Mouse (Mus musculus): ENCODE measurements around the gene Gsc. TPM values are rescaled to one million over a fixed set of nuclear protein-coding genes. Genes with fewer than 3 reads are reported as not detected.
"Not testable (repeated sequence)": the region's sequence is repeated elsewhere in the genome, so short reads cannot be mapped to it uniquely, and the experiment has no call there.

Gsc gene
- polyA plus RNA-seq, 1 experiment from 2014 or later, result 0.38 TPM

- H3K9me3 ChIP-seq (ENCODE audit: control insufficient read depth, low read length), result no peaks in the 10 kb centered on the region
- H3K36me3 ChIP-seq (ENCODE audit: control insufficient read depth, insufficient read depth, low read length), result no peaks in the 10 kb centered on the region
- WGBS, result 13% methylated on average over 4 of the region's 4 CpGs
- no peak overlapping the region for H3K9ac ChIP-seq (ENCODE audit: low read length)
- peaks cover 44% of the 10 kb centered on the region for H3K27me3 ChIP-seq (replicated peaks; ENCODE audit: control insufficient read depth, insufficient read depth, low read length)
- peaks cover 9% of the 10 kb centered on the region for H3K4me1 ChIP-seq (replicated peaks; ENCODE audit: control insufficient read depth, insufficient read depth, low read length)
- no peak overlapping the region for H3K27ac ChIP-seq (ENCODE audit: low read depth)
- H3K4me3 ChIP-seq (ENCODE audit: low read depth, low read length), result no peak overlapping the region
- no peak for DNase-seq (ENCODE audit: low spot score)
- ATAC-seq (replicated peaks; ENCODE audit: low FRiP score, low TSS enrichment, low read depth), result no peak
- H3K4me2 ChIP-seq (ENCODE audit: low read length), result no peak overlapping the region
These were observed 4.3 kb downstream of the Gsc start for GRCm38 (mm10) chr12:104468783-104469182.

GRCm38 (mm10) chr12:104467372-104467771 lies 5.8 kb downstream of the Gsc start:
- Histone ChIP-seq H3K4me3 (ENCODE audit: low read depth, low read length) (no peak overlapping the region), H3K27me3 (replicated peaks; ENCODE audit: control insufficient read depth, insufficient read depth, low read length) (peaks cover 30% of the 10 kb centered on the region), H3K9me3 (ENCODE audit: control insufficient read depth, low read length) (no peaks in the 10 kb centered on the region), H3K4me1 (replicated peaks; ENCODE audit: control insufficient read depth, insufficient read depth, low read length) (peaks cover 9% of the 10 kb centered on the region), H3K4me2 (ENCODE audit: low read length) (no peak overlapping the region), H3K36me3 (ENCODE audit: control insufficient read depth, insufficient read depth, low read length) (no peaks in the 10 kb centered on the region), H3K9ac (ENCODE audit: low read length) (no peak overlapping the region), H3K27ac (ENCODE audit: low read depth) (no peak overlapping the region)
- ATAC-seq (replicated peaks; ENCODE audit: low FRiP score, low TSS enrichment, low read depth) (no peak), DNase-seq (ENCODE audit: low spot score) (no peak)
- 37% methylated on average over 6 of the region's 6 CpGs for WGBS

GRCm38 (mm10) chr12:104466930-104467329 lies 6.2 kb downstream of the Gsc start:
- no peak overlapping the region for H3K9ac ChIP-seq (ENCODE audit: low read length)
- no peak overlapping the region for H3K4me3 ChIP-seq (ENCODE audit: low read depth, low read length)
- no peak overlapping the region for H3K4me2 ChIP-seq (ENCODE audit: low read length)
- WGBS, result 36% methylated on average over 7 of the region's 7 CpGs
- DNase-seq (ENCODE audit: low spot score) (no peak), ATAC-seq (replicated peaks; ENCODE audit: low FRiP score, low TSS enrichment, low read depth) (no peak)
- no peaks in the 10 kb centered on the region for H3K9me3 ChIP-seq (ENCODE audit: control insufficient read depth, low read length)
- peaks cover 5% of the 10 kb centered on the region for H3K4me1 ChIP-seq (replicated peaks; ENCODE audit: control insufficient read depth, insufficient read depth, low read length)
- no peak overlapping the region for H3K27ac ChIP-seq (ENCODE audit: low read depth)
- H3K36me3 ChIP-seq (ENCODE audit: control insufficient read depth, insufficient read depth, low read length), result no peaks in the 10 kb centered on the region
- peaks cover 26% of the 10 kb centered on the region for H3K27me3 ChIP-seq (replicated peaks; ENCODE audit: control insufficient read depth, insufficient read depth, low read length)

- Histone ChIP-seq H3K4me3 (ENCODE audit: low read depth, low read length) (no peak overlapping the region), H3K4me1 (replicated peaks; ENCODE audit: control insufficient read depth, insufficient read depth, low read length) (no peaks in the 10 kb centered on the region), H3K4me2 (ENCODE audit: low read length) (no peak overlapping the region), H3K9ac (ENCODE audit: low read length) (no peak overlapping the region), H3K36me3 (ENCODE audit: control insufficient read depth, insufficient read depth, low read length) (no peaks in the 10 kb centered on the region), H3K27ac (ENCODE audit: low read depth) (no peak overlapping the region), H3K9me3 (ENCODE audit: control insufficient read depth, low read length) (no peaks in the 10 kb centered on the region), H3K27me3 (replicated peaks; ENCODE audit: control insufficient read depth, insufficient read depth, low read length) (no peaks in the 10 kb centered on the region)
- DNase-seq (ENCODE audit: low spot score), result no peak
- 0 out of 2 replicates have a peak, but pooled peaks have one; percentile 47 for ATAC-seq (replicated peaks; ENCODE audit: low FRiP score, low TSS enrichment, low read depth)
- 20% methylated on average over 8 of the region's 8 CpGs for WGBS
These were observed 11.8 kb downstream of the Gsc start for GRCm38 (mm10) chr12:104461372-104461771.

- H3K9me3 ChIP-seq (ENCODE audit: control insufficient read depth, low read length), result no peaks in the 10 kb centered on the region
- H3K27me3 ChIP-seq (replicated peaks; ENCODE audit: control insufficient read depth, insufficient read depth, low read length), result no peaks in the 10 kb centered on the region
- no peak overlapping the region for H3K9ac ChIP-seq (ENCODE audit: low read length)
- H3K4me2 ChIP-seq (ENCODE audit: low read length), result no peak overlapping the region
- DNase-seq (ENCODE audit: low spot score) (no peak), ATAC-seq (replicated peaks; ENCODE audit: low FRiP score, low TSS enrichment, low read depth) (no peak)
- no peaks in the 10 kb centered on the region for H3K4me1 ChIP-seq (replicated peaks; ENCODE audit: control insufficient read depth, insufficient read depth, low read length)
- H3K4me3 ChIP-seq (ENCODE audit: low read depth, low read length), result no peak overlapping the region
- 65% methylated on average over 6 of the region's 6 CpGs for WGBS
- no peaks in the 10 kb centered on the region for H3K36me3 ChIP-seq (ENCODE audit: control insufficient read depth, insufficient read depth, low read length)
- H3K27ac ChIP-seq (ENCODE audit: low read depth), result no peak overlapping the region
These were observed 13.8 kb downstream of the Gsc start for GRCm38 (mm10) chr12:104459377-104459776.

GRCm38 (mm10) chr12:104453002-104453401 lies 20.1 kb downstream of the Gsc start:
- Histone ChIP-seq H3K4me3 (ENCODE audit: low read depth, low read length) (no peak overlapping the region), H3K9ac (ENCODE audit: low read length) (no peak overlapping the region), H3K27ac (ENCODE audit: low read depth) (no peak overlapping the region), H3K4me1 (replicated peaks; ENCODE audit: control insufficient read depth, insufficient read depth, low read length) (no peaks in the 10 kb centered on the region), H3K27me3 (replicated peaks; ENCODE audit: control insufficient read depth, insufficient read depth, low read length) (no peaks in the 10 kb centered on the region), H3K36me3 (ENCODE audit: control insufficient read depth, insufficient read depth, low read length) (no peaks in the 10 kb centered on the region), H3K4me2 (ENCODE audit: low read length) (no peak overlapping the region), H3K9me3 (ENCODE audit: control insufficient read depth, low read length) (no peaks in the 10 kb centered on the region)
- ATAC-seq (replicated peaks; ENCODE audit: low FRiP score, low TSS enrichment, low read depth) (no peak), DNase-seq (ENCODE audit: low spot score) (no peak)
- 64% methylated on average over 1 of the region's 1 CpGs for WGBS

- Histone ChIP-seq H3K4me2 (ENCODE audit: low read length) (no peak overlapping the region), H3K9me3 (ENCODE audit: control insufficient read depth, low read length) (no peaks in the 10 kb centered on the region), H3K9ac (ENCODE audit: low read length) (no peak overlapping the region), H3K36me3 (ENCODE audit: control insufficient read depth, insufficient read depth, low read length) (no peaks in the 10 kb centered on the region), H3K4me3 (ENCODE audit: low read depth, low read length) (no peak overlapping the region), H3K27ac (ENCODE audit: low read depth) (no peak overlapping the region), H3K27me3 (replicated peaks; ENCODE audit: control insufficient read depth, insufficient read depth, low read length) (no peaks in the 10 kb centered on the region), H3K4me1 (replicated peaks; ENCODE audit: control insufficient read depth, insufficient read depth, low read length) (no peaks in the 10 kb centered on the region)
- no peak for ATAC-seq (replicated peaks; ENCODE audit: low FRiP score, low TSS enrichment, low read depth)
- 51% methylated on average over 10 of the region's 10 CpGs for WGBS
- no peak for DNase-seq (ENCODE audit: low spot score)
These were observed 22.9 kb downstream of the Gsc start for GRCm38 (mm10) chr12:104450257-104450656.

- 30% methylated on average over 13 of the region's 13 CpGs for WGBS
- Histone ChIP-seq H3K4me1 (replicated peaks; ENCODE audit: control insufficient read depth, insufficient read depth, low read length) (no peaks in the 10 kb centered on the region), H3K36me3 (ENCODE audit: control insufficient read depth, insufficient read depth, low read length) (no peaks in the 10 kb centered on the region), H3K9ac (ENCODE audit: low read length) (no peak overlapping the region), H3K27me3 (replicated peaks; ENCODE audit: control insufficient read depth, insufficient read depth, low read length) (no peaks in the 10 kb centered on the region), H3K9me3 (ENCODE audit: control insufficient read depth, low read length) (no peaks in the 10 kb centered on the region), H3K4me3 (ENCODE audit: low read depth, low read length) (no peak overlapping the region), H3K4me2 (ENCODE audit: low read length) (no peak overlapping the region), H3K27ac (ENCODE audit: low read depth) (no peak overlapping the region)
- peak; percentile 70 for DNase-seq (ENCODE audit: low spot score)
- no peak for ATAC-seq (replicated peaks; ENCODE audit: low FRiP score, low TSS enrichment, low read depth)
These were observed 25.0 kb downstream of the Gsc start for GRCm38 (mm10) chr12:104448099-104448498.

GRCm38 (mm10) chr12:104447056-104447455 lies 26.1 kb downstream of the Gsc start:
- H3K27ac ChIP-seq (ENCODE audit: low read depth); H3K36me3 ChIP-seq (ENCODE audit: control insufficient read depth, insufficient read depth, low read length); H3K4me3 ChIP-seq (ENCODE audit: low read depth, low read length); H3K4me2 ChIP-seq (ENCODE audit: low read length); H3K9ac ChIP-seq (ENCODE audit: low read length); DNase-seq (ENCODE audit: low spot score); H3K9me3 ChIP-seq (ENCODE audit: control insufficient read depth, low read length); H3K27me3 ChIP-seq (replicated peaks; ENCODE audit: control insufficient read depth, insufficient read depth, low read length); ATAC-seq (replicated peaks; ENCODE audit: low FRiP score, low TSS enrichment, low read depth); H3K4me1 ChIP-seq (replicated peaks; ENCODE audit: control insufficient read depth, insufficient read depth, low read length): not testable (repeated sequence)
- 64% methylated on average over 25 of the region's 25 CpGs for WGBS

All from intestine, embryonic 14.5 days (tissue).